Mouse (Mus musculus) heart, adult 2 months (tissue): Measurements from ENCODE around the gene Nos2.

Experiments
- CTCF ChIP-seq: fragments of 200-600 bp; IDR thresholded peaks from 2 replicates; pipeline ENCODE4 v1.8.1; 2022; ENCODE audit warnings: antibody characterized with exemption, mild to moderate bottlenecking, moderate library complexity
- POLR2A ChIP-seq: fragments of 200-500 bp; IDR thresholded peaks from 2 replicates; pipeline ENCODE4 v1.6.1; 2011; ENCODE audit warnings: mild to moderate bottlenecking, low read depth, low read length, control low read depth; ENCODE audit not compliant: insufficient read depth

DNA sequence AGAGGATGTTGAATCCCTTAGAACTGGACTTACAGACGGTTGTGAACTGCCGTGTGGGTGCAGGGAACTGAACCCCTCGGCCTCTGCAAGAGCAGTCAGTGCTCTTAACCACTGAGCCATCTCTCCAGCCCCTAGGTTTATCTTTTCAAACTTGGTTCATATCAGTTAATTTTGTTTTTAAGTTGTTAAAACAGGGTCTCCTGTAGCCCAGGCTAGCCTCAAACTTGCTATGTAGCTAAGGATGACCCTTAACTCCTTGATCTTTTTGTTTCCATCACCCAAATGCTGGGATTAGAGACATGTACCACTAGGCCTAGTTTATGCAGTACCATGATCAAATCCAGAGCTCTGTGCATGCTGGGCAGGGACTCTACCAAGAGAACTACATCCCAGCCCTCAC, 51.2 kb downstream of the Nos2 start:
- TF ChIP-seq POLR2A (no peak), CTCF (no peak)
